Mouse (Mus musculus) thymus, adult 18-20 months (tissue): ENCODE results near the gene Aldh3b2.

Experiments used
- DNase-seq, 2 experiments: peaks; one replicate each; pipeline ENCODE4 v3.0.0; 2022; ENCODE audit warnings: mixed read lengths in 2 of 2

Gene Aldh3b2

GRCm38 (mm10) chr19:4015635-4016034 is 43.5 kb downstream of the Aldh3b2 start:
- DNase-seq, result no peak

- DNase-seq, result no peak
These were observed 45.9 kb downstream of the Aldh3b2 start for GRCm38 (mm10) chr19:4017921-4018587.

GRCm38 (mm10) chr19:4018743-4019583 is 46.8 kb downstream of the Aldh3b2 start:
- DNase-seq, result no peak

GRCm38 (mm10) chr19:4023185-4023584 is 51.1 kb downstream of the Aldh3b2 start:
- DNase-seq, result no peak

- no peak for DNase-seq
These were observed 55.4 kb downstream of the Aldh3b2 start for GRCm38 (mm10) chr19:4027576-4027975.
